Mouse (Mus musculus) MEL (cell line): ENCODE measurements around the gene Gm10563. TPM values are rescaled to one million over a fixed set of nuclear protein-coding genes. Genes with fewer than 3 reads are reported as not detected.
"Not testable (repeated sequence)": the region's sequence is repeated elsewhere in the genome, so short reads cannot be mapped to it uniquely, and the experiment has no call there.

Experiments
- DNase-seq: peaks from one replicate; pipeline ENCODE4 v3.0.0; 2011; ENCODE audit warnings: low read depth, low spot score
- H3K27ac ChIP-seq: 2 replicates; pipeline ENCODE4 v1.5.1; 2012; ENCODE audit warnings: low read depth, mild to moderate bottlenecking, control low read depth, low read length, moderate library complexity; ENCODE audit not compliant: control insufficient read depth
- H3K27me3 ChIP-seq, 2 experiments: fragments of 150-350 bp in 1 of 2; sonication (generic) in 1 of 2; 2 replicates each; pipeline ENCODE4 v1.6.1; 2012; ENCODE audit warnings: low read length in 2 of 2, mild to moderate bottlenecking in 2 of 2, improper control_type of control experiment in 1 of 2, moderate library complexity in 1 of 2; ENCODE audit not compliant: insufficient read depth in 2 of 2, control insufficient read depth in 1 of 2
- H3K36me3 ChIP-seq, 2 experiments: 2 replicates each; pipeline ENCODE4 v1.6.1; 2012 to 2014; ENCODE audit warnings: low read length in 2 of 2, improper control_type of control experiment in 1 of 2, inconsistent platforms in 1 of 2, mild to moderate bottlenecking in 1 of 2; ENCODE audit not compliant: insufficient read depth in 2 of 2, control insufficient read depth in 1 of 2
- H3K4me1 ChIP-seq, 2 experiments: fragments of 150-350 bp in 1 of 2; sonication (generic) in 1 of 2; 2 replicates each; pipeline ENCODE4 v1.6.1; 2012; ENCODE audit warnings: low read length in 2 of 2, improper control_type of control experiment in 1 of 2, mild to moderate bottlenecking in 1 of 2; ENCODE audit not compliant: insufficient read depth in 2 of 2, control insufficient read depth in 1 of 2
- H3K4me3 ChIP-seq, 2 experiments: fragments of 150-350 bp in 1 of 2; sonication (generic) in 1 of 2; 2 replicates each; pipeline ENCODE4 v1.5.1; 2012; ENCODE audit warnings: low read depth in 2 of 2, low read length in 2 of 2, mild to moderate bottlenecking in 2 of 2, moderate library complexity in 2 of 2, control low read depth in 1 of 2, improper control_type of control experiment in 1 of 2; ENCODE audit not compliant: control insufficient read depth in 1 of 2, insufficient read depth in 1 of 2
- H3K79me2 ChIP-seq: 2 replicates; pipeline ENCODE4 v1.6.1; 2012; ENCODE audit warnings: mild to moderate bottlenecking, low read length, moderate library complexity; ENCODE audit not compliant: control insufficient read depth, poor library complexity, insufficient read depth
- H3K9ac ChIP-seq: 2 replicates; pipeline ENCODE4 v1.6.1; 2012; ENCODE audit warnings: low read depth, mild to moderate bottlenecking, control low read depth, low read length, moderate library complexity; ENCODE audit not compliant: control insufficient read depth, poor library complexity, severe bottlenecking
- H3K9me3 ChIP-seq: fragments of 150-350 bp; sonication (generic); replicated peaks from 2 replicates; pipeline ENCODE4 v1.6.1; 2012; ENCODE audit warnings: mild to moderate bottlenecking, low read length, improper control_type of control experiment, moderate library complexity; ENCODE audit not compliant: insufficient read depth
- CHD2 ChIP-seq: IDR thresholded peaks from 2 replicates; pipeline ENCODE4 v1.6.1; 2011; ENCODE audit warnings: low read length, improper control_type of control experiment
- CTCF ChIP-seq, 3 experiments: IDR thresholded peaks in 2 of 3; conservative IDR thresholded peaks in 1 of 3; 2 replicates each; pipeline ENCODE4 v1.5.1; 2011 to 2012; ENCODE audit warnings: low read length in 3 of 3, low read depth in 2 of 3, mild to moderate bottlenecking in 2 of 3, improper control_type of control experiment in 1 of 3, inconsistent platforms in 1 of 3, mixed read lengths in 1 of 3, moderate library complexity in 1 of 3; ENCODE audit not compliant: control insufficient read depth in 1 of 3, insufficient read depth in 1 of 3, poor library complexity in 1 of 3, severe bottlenecking in 1 of 3
- MAZ ChIP-seq: IDR thresholded peaks from 2 replicates; pipeline ENCODE4 v1.6.1; 2012; ENCODE audit warnings: low read depth, mild to moderate bottlenecking, inconsistent platforms, low read length, improper control_type of control experiment
- SIN3A ChIP-seq: IDR thresholded peaks from 2 replicates; pipeline ENCODE4 v1.6.1; 2012; ENCODE audit warnings: low read length, improper control_type of control experiment, inconsistent platforms
- USF2 ChIP-seq, 2 experiments: IDR thresholded peaks; 2 replicates each; pipeline ENCODE4 v1.6.1; 2011 to 2012; ENCODE audit warnings: improper control_type of control experiment in 2 of 2, low read length in 2 of 2, borderline replicate concordance in 1 of 2, inconsistent platforms in 1 of 2, low read depth in 1 of 2, mild to moderate bottlenecking in 1 of 2; ENCODE audit not compliant: insufficient read depth in 1 of 2
- ZNF384 ChIP-seq: IDR thresholded peaks from 2 replicates; pipeline ENCODE4 v1.6.1; 2012; ENCODE audit warnings: low read depth, mild to moderate bottlenecking, inconsistent platforms, low read length, improper control_type of control experiment
- polyA plus RNA-seq, 2 experiments: library from polyadenylated mRNA; stranded (reverse) in 1 of 2; unstranded in 1 of 2; fragments of >175 nt in 1 of 2; fragments of >200 nt in 1 of 2; gene quantifications; 2 replicates each; pipeline versions ENCODE4 v1.2.1 to v1.2.4; 2012; ENCODE audit warnings: low replicate concordance in 2 of 2, low read depth in 1 of 2; ENCODE audit not compliant: insufficient read length in 2 of 2, insufficient read depth in 1 of 2, missing spikeins in 1 of 2
- total RNA-seq: library from RNA; depleted of rRNA; stranded (reverse); fragments of 300-350 nt; gene quantifications from 2 replicates; pipeline ENCODE4 v1.2.3, GENCODE M21; 2012

Gm10563 gene
- total and polyA plus RNA-seq, 3 experiments, result not detected

DNA sequence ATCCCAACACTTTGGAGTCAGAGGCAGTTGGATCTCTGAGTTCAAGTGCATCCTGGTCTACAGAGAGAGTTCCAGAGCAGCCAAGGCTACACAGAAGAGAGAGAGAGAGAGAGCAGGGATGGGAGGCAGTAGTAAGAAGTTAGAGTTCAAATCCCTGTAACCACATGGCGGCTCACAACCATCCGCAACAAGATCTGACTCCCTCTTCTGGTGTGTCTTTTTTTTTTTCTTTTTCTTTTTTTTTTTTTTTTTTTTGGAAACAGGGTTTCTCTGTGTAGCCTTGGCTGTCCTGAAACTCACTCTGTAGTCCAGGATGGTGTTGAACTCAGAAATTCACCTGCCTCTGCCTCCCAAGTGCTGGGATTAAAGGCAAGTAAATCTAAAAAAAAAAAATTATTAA is 26.9 kb upstream of the Gm10563 start:
- no peak overlapping the region for H3K9ac ChIP-seq
- H3K79me2 ChIP-seq, result peaks cover 5% of the 10 kb centered on the region; the same call in 1 of the 2 replicates
- no peak overlapping the region for H3K4me3 ChIP-seq
- peaks cover 2 to 3% of the 10 kb centered on the region in 2 experiments; a peak in 1 of 4 replicates for H3K4me1 ChIP-seq
- H3K9me3 ChIP-seq, result no peaks in the 10 kb centered on the region
- H3K27me3 ChIP-seq, result no peaks in the 10 kb centered on the region
- no peak overlapping the region for H3K27ac ChIP-seq
- 0 out of 6 replicates have a peak, but pooled peaks of 1 of the 3 experiments have one; percentile 0 for TF ChIP-seq CTCF (IDR thresholded peaks at IDR 0.05 in 2 of 3, conservative IDR thresholded peaks at IDR 0.05 in 1 of 3; ENCODE audit: control insufficient read depth in 1 of 3, insufficient read depth in 1 of 3, low read depth in 2 of 3, low read length in 3 of 3, poor library complexity in 1 of 3, severe bottlenecking in 1 of 3)
- TF ChIP-seq ZNF384, result peak; percentile 67
- no peak for TF ChIP-seq USF2 (IDR thresholded peaks at IDR 0.05; ENCODE audit: borderline replicate concordance in 1 of 2, insufficient read depth in 1 of 2, low read depth in 1 of 2, low read length in 2 of 2)
- TF ChIP-seq CHD2, result no peak
- TF ChIP-seq SIN3A, result no peak
- no peak for DNase-seq
- peaks cover 0 to 2% of the 10 kb centered on the region in 2 experiments; a peak in 1 of 4 replicates for H3K36me3 ChIP-seq

- not testable (repeated sequence) for H3K4me3 ChIP-seq, H3K27ac ChIP-seq
Measured at GRCm38 (mm10) chr4:155670236-155670635, 25.0 kb upstream of the Gm10563 start.

DNA sequence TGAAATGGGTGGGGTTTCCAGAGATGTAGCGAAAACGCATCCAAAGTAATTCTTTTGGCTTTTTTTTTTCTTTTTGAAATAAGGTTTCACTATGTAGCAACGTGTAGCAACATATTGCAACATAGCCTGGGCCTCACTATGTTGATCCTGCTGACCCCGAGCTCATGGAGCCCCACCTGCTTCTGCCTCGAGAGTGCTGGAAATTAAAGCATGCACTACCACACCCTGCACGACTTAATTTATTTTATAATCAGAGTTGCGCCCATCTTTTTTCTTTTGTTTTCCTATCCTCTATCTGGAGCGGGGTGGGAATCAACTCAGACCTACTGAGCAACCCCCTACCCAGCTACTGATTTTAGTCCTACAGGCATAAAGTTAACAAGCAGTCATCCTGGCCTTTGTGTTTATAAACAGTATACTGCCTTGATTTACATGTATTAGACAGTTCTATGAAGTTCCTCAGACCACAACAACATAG is 24.4 kb upstream of the Gm10563 start:
- peak overlapping the region; percentile 55 for H3K9ac ChIP-seq
- H3K79me2 ChIP-seq, result peaks cover 5% of the 10 kb centered on the region; the same call in 1 of the 2 replicates
- H3K27me3 ChIP-seq, result no peaks in the 10 kb centered on the region
- peak overlapping the region; percentile 93 to 98 for H3K4me3 ChIP-seq
- H3K36me3 ChIP-seq, result peaks cover 0 to 2% of the 10 kb centered on the region in 2 experiments; a peak in 1 of 4 replicates
- TF ChIP-seq MAZ, result no peak
- DNase-seq, result no peak
- H3K27ac ChIP-seq, result peak overlapping the region; percentile 26; the same call in 1 of the 2 replicates
- no peaks in the 10 kb centered on the region for H3K9me3 ChIP-seq
- peaks cover 2 to 3% of the 10 kb centered on the region in 2 experiments; a peak in 1 of 4 replicates for H3K4me1 ChIP-seq

More at GRCm38 (mm10) chr4:155670236-155670635, 25.0 kb upstream of the Gm10563 start:
- H3K27me3 ChIP-seq, H3K4me1 ChIP-seq, DNase-seq, H3K36me3 ChIP-seq, H3K9me3 ChIP-seq, H3K79me2 ChIP-seq, H3K9ac ChIP-seq: not testable (repeated sequence)
